12 mouse cellular contexts compared by ENCODE assay signal in the genomic region with DNA sequence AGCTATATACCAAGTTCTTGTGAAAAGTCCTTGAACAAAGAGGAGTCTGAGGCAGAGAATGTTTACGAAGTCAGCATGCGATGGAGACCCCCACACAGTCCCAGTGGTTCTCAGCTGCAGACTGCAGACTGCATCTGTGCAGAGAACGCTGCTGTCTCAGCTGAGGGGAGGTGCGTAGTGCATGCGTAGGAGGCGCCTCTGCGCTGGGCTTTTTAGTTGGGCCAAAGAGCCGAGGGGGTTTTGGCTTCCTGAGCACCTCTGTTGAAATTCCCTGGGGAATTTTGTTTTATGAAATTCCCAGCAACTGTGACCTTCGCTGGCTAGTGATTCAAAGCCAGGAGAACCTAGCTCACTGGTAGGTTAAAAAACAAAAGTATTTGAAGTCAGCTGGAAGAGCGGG. TPM values are rescaled to one million over a fixed set of nuclear protein-coding genes. Genes with fewer than 3 reads are reported as not detected.
DNase-seq lines count a peak whose midpoint lies in the region; ATAC-seq and TF ChIP-seq lines count a peak whose summit lies in the region.
"Had no signal": no experiment of that assay in that cellular context is flagged by ENCODE, and none has a peak within 500 bp of the region (broad histone marks: within the 10 kb centered on the region; RNA-seq: fewer than 3 reads in every experiment).

No protein-coding gene starts in this region.

- ATAC-seq in heart, embryonic 13.5 days (ENCODE audit: extremely low read depth, insufficient number of reproducible peaks, low FRiP score, low TSS enrichment) = no peak
- no peak for ATAC-seq in hindbrain, embryonic 12.5 days (ENCODE audit: low FRiP score)
- no peak for ATAC-seq in midbrain, postnatal 0 days (ENCODE audit: low FRiP score)

- no peak overlapping the region for H3K9ac ChIP-seq in heart, embryonic 13.5 days
- H3K9ac ChIP-seq in heart, adult 2 months (ENCODE audit: low read depth, low read length) = no peak overlapping the region
- H3K9ac ChIP-seq in hindbrain, embryonic 12.5 days = no peak overlapping the region
- no peak overlapping the region for H3K9ac ChIP-seq in midbrain, postnatal 0 days (replicated peaks; ENCODE audit: low read length, poor library complexity, severe bottlenecking)

- no peak for TF ChIP-seq CTCF in heart, adult 2 months (IDR thresholded peaks at IDR 0.05)
- no peak for TF ChIP-seq CTCF in midbrain, postnatal 0 days (IDR thresholded peaks at IDR 0.05)

- peaks cover 4% of the 10 kb centered on the region; the same call in 1 of the 2 replicates for H3K4me1 ChIP-seq in heart, embryonic 13.5 days
- no peaks in the 10 kb centered on the region; the same call in 1 of the 2 replicates for H3K4me1 ChIP-seq in heart, adult 2 months (ENCODE audit: control insufficient read depth, insufficient read depth, low read length)
- H3K4me1 ChIP-seq in hindbrain, embryonic 12.5 days = peaks cover 7% of the 10 kb centered on the region; the same call in 1 of the 2 replicates
- no peaks in the 10 kb centered on the region for H3K4me1 ChIP-seq in midbrain, postnatal 0 days (ENCODE audit: insufficient read depth, low read length)

- no peak overlapping the region for H3K27ac ChIP-seq in heart, embryonic 13.5 days (replicated peaks)
- H3K27ac ChIP-seq in heart, adult 2 months = no peak overlapping the region
- no peak overlapping the region for H3K27ac ChIP-seq in hindbrain, embryonic 12.5 days
- H3K27ac ChIP-seq in midbrain, postnatal 0 days (ENCODE audit: low read depth, low read length) = no peak overlapping the region

- H3K27me3 ChIP-seq in heart, embryonic 13.5 days (replicated peaks) = no peaks in the 10 kb centered on the region
- H3K27me3 ChIP-seq in heart, adult 2 months (ENCODE audit: control insufficient read depth, insufficient read depth, low read length) = no peaks in the 10 kb centered on the region
- no peaks in the 10 kb centered on the region for H3K27me3 ChIP-seq in hindbrain, embryonic 12.5 days
- no peaks in the 10 kb centered on the region for H3K27me3 ChIP-seq in midbrain, postnatal 0 days (ENCODE audit: insufficient read depth, low read length)

- H3K4me2 ChIP-seq in heart, embryonic 13.5 days = peak overlapping the region; percentile 8; the same call in 1 of the 2 replicates
- H3K4me2 ChIP-seq in hindbrain, embryonic 12.5 days (replicated peaks) = peak overlapping the region; percentile 25
- H3K4me2 ChIP-seq in midbrain, postnatal 0 days (ENCODE audit: low read depth, low read length, poor library complexity, severe bottlenecking) = no peak overlapping the region

- H3K36me3 ChIP-seq in heart, embryonic 13.5 days = no peaks in the 10 kb centered on the region
- H3K36me3 ChIP-seq in heart, adult 2 months (ENCODE audit: control insufficient read depth, insufficient read depth, low read length) = no peaks in the 10 kb centered on the region
- H3K36me3 ChIP-seq in hindbrain, embryonic 12.5 days = no peaks in the 10 kb centered on the region
- H3K36me3 ChIP-seq in midbrain, postnatal 0 days (ENCODE audit: insufficient read depth, low read length) = no peaks in the 10 kb centered on the region

- no peak overlapping the region for H3K4me3 ChIP-seq in heart, embryonic 13.5 days
- H3K4me3 ChIP-seq in heart, adult 2 months = no peak overlapping the region
- no peak overlapping the region for H3K4me3 ChIP-seq in hindbrain, embryonic 12.5 days
- no peak overlapping the region for H3K4me3 ChIP-seq in midbrain, postnatal 0 days (ENCODE audit: low read depth, low read length)

- no peak for DNase-seq in heart, adult 2 months
- DNase-seq in embryo, embryonic 11 days = peak; percentile 74
- DNase-seq in midbrain, postnatal 0 days (ENCODE audit: low spot score) = peak; percentile 40
- DNase-seq in right cerebral cortex, postnatal 25 days = no peak
- no peak for DNase-seq in natural killer cell, adult 2 months (ENCODE audit: low spot score in 2 of 2)
- DNase-seq in layer of hippocampus, postnatal 10 days (ENCODE audit: low spot score in 2 of 2) = no peak
- DNase-seq: cerebellum, adult 9-10 months; gastrocnemius, postnatal 25 days; kidney, postnatal 25 days had no signal

- TF ChIP-seq EP300 in heart, adult 2 months (IDR thresholded peaks at IDR 0.05; ENCODE audit: insufficient read depth, low read depth, low read length) = no peak

- intact Hi-C loops in heart, adult 2 months (cut with DNase I) = no loop called here

- H3K9me3 ChIP-seq in heart, embryonic 13.5 days = no peaks in the 10 kb centered on the region
- no peaks in the 10 kb centered on the region for H3K9me3 ChIP-seq in hindbrain, embryonic 12.5 days (replicated peaks)
- no peaks in the 10 kb centered on the region for H3K9me3 ChIP-seq in midbrain, postnatal 0 days (ENCODE audit: low read length)

- WGBS in heart, embryonic 13.5 days = 34% methylated on average over 10 of the region's 10 CpGs
- WGBS in heart, adult 2 months = 66% methylated on average over 10 of the region's 10 CpGs
- 9% methylated on average over 10 of the region's 10 CpGs for WGBS in hindbrain, embryonic 12.5 days
- WGBS in midbrain, postnatal 0 days = 15% methylated on average over 10 of the region's 10 CpGs

- no peaks in the 10 kb centered on the region for H3K79me2 ChIP-seq in heart, adult 2 months (replicated peaks; ENCODE audit: control insufficient read depth, insufficient read depth, low read length)

- TF ChIP-seq POLR2A in heart, adult 2 months (IDR thresholded peaks at IDR 0.05; ENCODE audit: insufficient read depth, low read depth, low read length) = no peak

RNA-seq across cellular contexts. Expression of a gene that starts 56.9 kb away (rescaled TPM):
- polyA plus RNA-seq in heart, embryonic 13.5 days (2015; fragmentation: Nextera tagmentation; extraction: Ambion mirVana) = 1.2 and 1.6 TPM in 2 replicates
- 1 to 10 TPM; 5.1 to 5.9 TPM for total RNA-seq in heart, adult 2 months (2021)
- polyA plus RNA-seq in heart, adult 2 months (2012; rRNA removed) = 4.0 and 4.6 TPM in 2 replicates
- 7.6 and 9.1 TPM in 2 replicates for polyA plus RNA-seq in hindbrain, embryonic 12.5 days (2016; fragmentation: Nextera tagmentation; extraction: Ambion mirVana)
- total RNA-seq in midbrain, postnatal 0 days (2014; rRNA removed) = 8.7 and 12.2 TPM in 2 replicates
- polyA plus RNA-seq in midbrain, postnatal 0 days (2015; fragmentation: Nextera tagmentation; extraction: Ambion mirVana) = 4.5 and 5.0 TPM in 2 replicates
- 1 to 10 TPM; 6.0 to 6.1 TPM for total RNA-seq in layer of hippocampus, postnatal 10 days (2021)
- total RNA-seq: neutrophil, adult 5-6 weeks had no signal

Comparison
In these comparisons a context has a peak if more than half of its experiments do, and no peak if none do; other contexts are left out.
1. DNase-seq: peak in embryo, embryonic 11 days (single experiment) and midbrain, postnatal 0 days (single experiment); none in heart, adult 2 months (0 of 2), right cerebral cortex, postnatal 25 days (single experiment), natural killer cell, adult 2 months (0 of 2) and layer of hippocampus, postnatal 10 days (0 of 2).